Mouse (Mus musculus) regulatory T cell (primary cell): ENCODE data around the gene Lrat.

Experiments
- in situ Hi-C: fragments of 300-600 bp; cut with MboI, MseI; formaldehyde crosslinking; loops from one replicate; pipeline ENCODE4 v1.15.1; 2025; ENCODE audit warnings: high pct_unique_total_duplicates

Lrat gene

DNA sequence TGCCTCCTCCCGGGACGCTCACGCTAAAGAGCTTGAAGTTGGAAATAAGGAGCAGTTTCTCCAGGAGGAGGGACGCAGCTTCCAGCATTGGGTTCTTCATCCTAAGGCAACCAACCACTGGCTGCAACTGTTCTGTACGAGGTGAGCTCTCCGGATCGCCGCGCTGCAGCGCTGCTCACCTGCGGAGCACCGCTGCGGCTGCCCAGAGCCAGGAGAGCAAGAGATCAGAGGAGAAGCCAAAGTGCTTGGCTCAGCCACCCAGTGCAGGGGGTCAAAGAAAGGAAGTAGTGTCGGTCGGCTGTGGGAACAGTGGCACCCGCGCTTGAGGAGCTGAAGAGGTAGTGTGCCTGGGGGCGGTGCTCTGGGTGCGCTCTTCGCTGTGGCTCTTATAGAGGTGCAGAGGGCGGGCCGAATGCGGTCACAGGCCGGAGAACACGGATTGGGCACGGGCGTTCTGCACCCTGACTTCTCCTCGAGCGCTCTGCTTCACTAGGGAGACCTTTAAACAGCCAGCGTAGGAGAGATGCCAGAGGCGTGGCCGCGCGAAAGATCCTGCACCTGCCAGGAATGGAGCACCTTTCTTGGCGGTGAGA, at the start of gene Lrat:
Lrat (minus strand) TSS at position 361 of the 593 bp plus-strand sequence.
- in situ Hi-C loops, result no loop called here

DNA sequence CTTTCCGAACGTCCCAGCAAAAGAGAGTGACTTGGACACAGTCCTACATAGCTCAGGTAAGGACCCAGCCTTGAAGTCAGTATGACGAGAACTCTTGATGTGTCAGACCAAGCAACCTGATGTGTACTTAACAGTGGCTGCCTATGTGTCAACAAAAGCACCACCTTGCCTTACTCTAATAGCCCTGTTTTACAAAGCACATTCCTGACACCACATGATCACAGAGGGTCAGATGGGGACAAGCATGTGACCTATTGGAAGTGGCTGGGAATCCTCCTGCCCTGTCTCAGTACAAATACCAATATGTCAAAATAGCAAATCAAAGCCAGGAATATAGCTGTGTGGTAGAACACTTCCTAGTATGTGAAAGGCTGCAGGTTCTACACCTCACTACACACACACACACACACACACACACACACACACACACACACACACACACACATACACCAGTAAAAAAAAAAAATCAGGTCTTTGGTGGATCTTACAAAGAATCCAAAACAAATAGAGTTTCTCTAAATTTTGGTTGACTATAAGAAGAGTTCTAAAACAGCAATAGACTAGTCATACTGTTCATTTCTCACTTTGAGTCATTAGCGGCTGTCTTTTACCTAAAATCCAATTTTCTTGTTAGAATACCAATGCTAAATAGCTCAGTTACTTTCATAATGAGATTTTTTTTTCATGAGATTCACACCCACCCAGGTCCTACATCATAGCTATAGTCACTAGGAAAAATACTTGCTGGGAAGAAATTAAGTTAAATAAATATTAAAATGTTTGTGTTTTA, 48.6 kb upstream of the Lrat start:
- in situ Hi-C loops, result no loop called here

DNA sequence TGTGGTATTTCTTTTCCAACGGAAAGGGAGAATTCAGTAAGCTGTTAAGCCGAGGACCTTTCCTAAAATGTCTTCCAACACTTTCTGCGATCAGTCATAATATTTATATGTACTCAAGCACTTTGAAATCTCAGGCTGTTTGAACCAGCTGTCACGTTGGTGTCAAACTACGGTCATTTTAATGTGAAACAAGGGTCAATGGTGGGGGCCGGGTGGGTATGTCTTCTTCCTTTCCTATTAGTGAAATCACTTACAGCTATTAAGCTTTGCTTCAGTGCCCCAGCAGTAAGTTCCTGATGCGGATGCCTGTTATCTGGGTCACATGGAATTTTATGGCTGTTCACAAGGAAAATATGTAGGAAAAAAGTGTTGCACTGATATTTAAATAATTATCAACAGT, 46.9 kb upstream of the Lrat start:
- in situ Hi-C loops, result no loop called here

DNA sequence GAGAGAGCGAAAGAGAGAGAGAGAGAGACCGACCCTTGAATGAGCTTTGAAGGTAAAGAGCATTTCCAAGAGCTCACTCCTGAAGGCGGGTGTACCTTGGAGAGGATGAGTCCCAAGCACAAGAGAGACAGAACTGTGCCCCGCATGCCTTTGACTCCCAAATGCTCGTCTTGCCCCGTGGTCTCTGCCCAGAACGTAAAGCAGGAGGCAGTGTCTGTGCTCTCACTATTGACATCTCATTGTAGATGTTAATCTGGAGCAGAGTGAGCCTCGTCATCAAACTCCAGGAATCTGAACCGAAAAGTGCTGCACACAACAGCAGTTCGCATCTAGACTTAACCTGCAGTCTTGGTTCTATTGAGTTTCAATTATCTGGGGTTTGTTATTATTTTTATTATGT, 46.4 kb upstream of the Lrat start:
- in situ Hi-C loops, result no loop called here

DNA sequence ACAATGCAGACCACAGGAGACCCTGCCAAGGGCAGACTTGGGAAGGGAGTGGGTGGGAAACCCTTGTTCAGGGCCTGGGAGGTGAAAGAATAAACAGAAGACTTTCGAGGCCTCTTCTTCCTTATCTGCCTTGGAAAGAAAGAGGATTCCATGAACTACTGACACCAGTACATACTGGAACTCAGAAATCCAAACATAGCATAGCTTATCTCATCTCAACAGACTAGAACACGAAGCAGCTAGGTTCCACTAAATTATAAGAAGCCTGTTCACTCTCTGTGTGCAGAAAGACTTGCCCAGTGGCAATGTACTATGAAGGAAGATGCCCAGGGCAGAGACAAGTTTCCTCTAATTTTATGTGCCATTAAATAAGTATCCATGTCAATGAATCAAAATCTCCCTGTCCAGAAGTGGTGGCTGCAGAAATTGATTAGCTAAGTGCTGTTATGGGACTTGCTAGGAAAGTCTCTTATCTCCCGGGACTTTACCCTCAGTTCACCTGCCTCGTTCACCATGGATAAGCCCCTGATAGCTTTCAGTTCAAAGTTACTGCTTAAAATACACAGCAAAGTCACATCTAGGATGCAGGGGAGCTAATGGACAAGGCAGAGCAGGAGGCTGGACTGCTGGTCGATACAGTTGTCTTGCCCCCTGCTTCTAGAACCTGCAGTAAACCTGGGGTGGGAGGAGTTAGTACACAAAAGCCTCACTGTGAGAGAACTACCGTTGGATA, 42.8 kb upstream of the Lrat start:
- in situ Hi-C loops, result no loop called here

DNA sequence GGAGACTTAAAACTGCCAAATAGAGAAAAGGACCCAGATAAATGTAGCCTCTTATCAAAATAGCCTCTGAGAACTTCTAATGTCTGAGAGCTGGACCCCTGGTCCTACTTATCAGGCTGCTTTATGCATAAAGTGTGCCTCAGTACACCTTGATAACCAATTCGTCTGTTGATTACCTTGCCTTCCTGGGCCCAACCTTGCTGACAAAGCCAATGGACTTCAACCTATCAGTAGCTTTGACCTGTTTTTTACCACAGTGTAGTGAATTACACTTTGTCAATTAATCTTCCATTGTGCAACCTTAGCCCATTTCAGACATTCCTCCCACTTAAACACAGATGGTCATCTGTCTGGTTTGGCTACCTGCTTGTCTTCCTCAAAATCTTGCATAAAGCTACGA, 24.1 kb upstream of the Lrat start:
- in situ Hi-C loops, result no loop called here

DNA sequence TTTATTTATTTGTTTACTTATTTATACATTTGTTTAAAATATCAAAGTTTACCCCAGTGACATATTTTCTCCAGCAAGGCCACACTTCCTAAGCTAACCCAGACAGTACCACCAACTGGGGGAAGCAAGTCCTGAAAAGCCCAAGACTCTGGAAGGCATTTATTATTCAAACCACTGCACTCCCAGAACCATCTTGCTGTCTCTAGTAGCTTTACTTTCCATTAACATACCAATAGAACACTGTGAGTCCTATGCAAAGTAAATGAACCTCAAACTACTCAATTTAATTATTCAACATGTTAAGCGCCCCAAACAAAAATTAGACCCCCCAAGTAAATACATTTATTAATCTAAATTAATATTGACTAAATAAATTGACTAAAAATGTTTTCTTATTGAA, 11.9 kb upstream of the Lrat start:
- in situ Hi-C loops, result no loop called here

DNA sequence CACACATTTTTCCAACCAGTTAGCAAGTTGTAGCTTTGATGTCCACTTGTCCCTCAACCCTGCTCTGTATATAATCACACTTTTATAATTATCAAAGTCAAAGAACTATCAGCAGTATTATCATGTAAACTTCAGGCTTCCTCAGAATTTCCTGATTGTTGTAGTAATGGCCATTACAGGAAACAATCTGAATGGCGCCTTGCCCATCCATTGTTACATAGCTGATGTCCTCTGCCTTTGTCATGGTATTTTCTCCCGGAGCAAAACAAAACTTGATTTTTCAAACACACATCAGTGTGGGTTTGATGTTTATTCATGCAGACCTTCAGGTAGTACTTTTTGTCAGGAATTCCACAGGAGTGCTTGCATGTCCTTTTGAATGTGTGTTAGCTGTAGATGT, 4.9 kb upstream of the Lrat start:
- in situ Hi-C loops, result no loop called here

DNA sequence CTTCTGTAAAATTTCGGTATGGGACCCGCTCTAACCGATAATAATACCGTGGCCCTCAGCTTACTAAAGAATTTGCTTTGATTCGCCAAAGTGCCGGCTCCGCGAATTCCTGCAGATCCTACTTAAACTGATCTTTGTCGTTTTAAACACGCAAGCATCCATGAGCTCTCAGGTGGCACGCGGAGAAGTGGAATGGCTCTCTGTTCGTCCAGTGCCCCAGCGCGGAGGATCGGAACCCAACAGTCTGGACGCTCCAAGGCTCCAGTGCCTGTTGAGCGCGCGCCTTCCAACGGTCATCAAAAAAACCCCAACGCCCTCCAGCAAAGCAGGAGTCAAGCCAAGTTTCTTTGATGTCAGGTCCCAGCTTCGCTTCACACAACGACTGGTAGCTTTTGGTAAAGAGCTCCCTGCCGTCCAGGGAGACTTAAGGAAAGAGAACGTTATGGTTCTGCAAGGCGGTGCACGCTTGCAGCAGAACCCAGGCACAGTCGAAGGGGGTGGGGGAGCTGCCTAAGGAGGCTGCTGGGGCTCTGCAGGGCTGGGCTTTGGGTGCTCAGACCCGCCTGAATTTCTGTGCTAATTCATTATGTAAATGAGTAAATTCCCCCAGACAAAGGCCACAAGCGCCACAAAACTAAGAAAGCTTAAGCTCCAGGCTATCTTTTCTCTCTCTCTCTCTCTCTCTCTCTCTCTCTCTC, 587 bp upstream of the Lrat start:
- in situ Hi-C loops, result no loop called here

DNA sequence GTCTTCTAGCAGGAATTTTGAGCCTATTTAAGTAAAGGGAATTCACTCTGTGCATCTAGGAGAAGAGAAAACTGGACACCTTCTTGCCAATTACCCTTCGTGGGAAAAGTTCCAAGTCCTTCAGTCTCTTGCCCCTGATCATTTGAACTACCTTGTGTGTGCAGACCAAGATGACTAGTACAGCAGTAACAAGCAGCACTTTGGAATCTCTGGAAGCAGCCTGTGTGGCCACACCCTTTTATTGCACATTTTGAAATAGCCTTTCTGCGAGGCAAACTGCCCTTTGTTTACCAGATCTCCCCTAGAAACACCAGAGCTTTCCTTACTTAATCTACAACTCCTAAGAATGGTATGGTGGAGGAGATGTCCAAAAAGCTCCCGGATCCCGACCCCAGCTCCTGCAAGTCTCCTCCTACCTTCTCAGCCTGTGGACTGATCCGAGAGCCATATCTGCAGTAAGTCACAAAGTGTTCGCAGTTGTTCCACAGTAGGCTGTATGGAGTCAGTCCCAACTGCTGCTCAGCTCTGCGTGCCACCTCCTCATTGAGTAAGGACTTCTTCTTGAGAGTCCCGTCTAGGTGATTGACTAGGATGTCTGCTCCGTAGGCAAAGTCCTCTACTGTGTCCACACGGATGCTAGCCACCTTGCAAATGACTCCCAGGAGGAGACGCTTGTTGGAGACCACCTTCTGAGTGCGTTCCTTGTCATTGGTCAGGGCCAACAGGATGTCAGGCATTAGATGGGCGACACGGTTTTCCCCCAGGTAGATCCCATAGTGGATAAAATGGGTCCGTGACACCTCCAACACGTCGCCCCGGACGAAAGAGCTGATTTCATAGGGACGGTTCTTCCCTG, 788 bp downstream of the Lrat start:
- in situ Hi-C loops, result no loop called here

DNA sequence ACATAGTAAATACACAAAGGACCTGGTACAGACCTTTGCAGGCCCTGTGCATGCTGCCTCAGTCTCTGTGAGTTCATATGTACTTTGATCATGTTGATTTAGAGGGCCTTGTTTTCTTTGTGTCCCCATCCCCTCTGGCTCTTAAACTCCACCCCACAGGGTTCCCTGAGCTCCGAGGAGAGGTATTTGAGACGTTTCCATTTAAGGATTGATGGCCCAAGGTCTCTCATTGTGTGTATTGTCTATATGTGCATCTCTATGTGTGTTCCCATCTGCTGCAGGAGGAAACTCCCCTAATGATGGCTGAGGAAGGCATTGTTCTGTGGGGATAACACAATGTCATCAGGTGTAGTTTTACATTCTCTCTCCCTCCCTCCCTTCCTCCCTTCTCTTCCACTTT, 14.9 kb downstream of the Lrat start:
- in situ Hi-C loops, result no loop called here

DNA sequence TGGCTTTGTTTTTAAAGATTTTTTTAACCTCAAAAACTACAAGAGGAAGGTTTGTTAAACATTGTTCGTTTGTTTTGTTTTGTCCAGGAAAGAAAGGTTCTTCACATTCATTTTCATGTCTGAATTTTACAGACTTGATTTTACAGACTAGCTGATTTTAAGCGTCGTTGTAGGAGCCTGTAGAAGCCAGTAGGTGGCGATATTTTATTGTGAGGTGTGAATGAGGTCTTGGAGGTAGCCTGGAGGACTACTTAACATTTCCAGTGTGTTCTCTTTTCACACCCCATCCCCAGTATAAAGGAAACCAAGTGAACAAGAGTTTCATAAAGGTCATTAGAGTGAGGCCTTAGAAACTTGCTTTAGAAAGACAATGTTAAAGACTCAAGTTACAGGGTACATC, 26.5 kb downstream of the Lrat start:
- in situ Hi-C loops, result no loop called here

DNA sequence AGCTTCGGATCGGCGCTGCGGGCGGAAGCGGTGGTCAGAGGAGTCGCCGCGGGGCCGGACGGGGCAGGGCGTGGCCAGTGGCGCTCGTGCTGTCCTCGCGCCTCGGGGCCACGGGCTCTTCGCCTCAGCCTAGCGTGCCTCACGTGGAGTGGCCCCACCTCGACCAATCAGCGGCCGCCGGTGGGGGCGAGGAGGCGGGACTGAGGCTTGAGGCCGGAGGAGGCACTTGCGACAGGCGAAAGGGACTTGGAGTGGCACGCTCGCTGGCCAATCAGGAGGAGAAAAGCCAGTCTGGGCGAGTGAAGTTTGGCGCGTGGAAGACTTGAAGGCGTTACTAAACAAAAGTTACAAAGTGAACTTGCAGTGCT, 27.4 kb downstream of the Lrat start, which contains the start of gene Rbm46:
Rbm46 (minus strand) TSS at position 112 of the 368 bp plus-strand sequence.
- in situ Hi-C loops, result no loop called here

DNA sequence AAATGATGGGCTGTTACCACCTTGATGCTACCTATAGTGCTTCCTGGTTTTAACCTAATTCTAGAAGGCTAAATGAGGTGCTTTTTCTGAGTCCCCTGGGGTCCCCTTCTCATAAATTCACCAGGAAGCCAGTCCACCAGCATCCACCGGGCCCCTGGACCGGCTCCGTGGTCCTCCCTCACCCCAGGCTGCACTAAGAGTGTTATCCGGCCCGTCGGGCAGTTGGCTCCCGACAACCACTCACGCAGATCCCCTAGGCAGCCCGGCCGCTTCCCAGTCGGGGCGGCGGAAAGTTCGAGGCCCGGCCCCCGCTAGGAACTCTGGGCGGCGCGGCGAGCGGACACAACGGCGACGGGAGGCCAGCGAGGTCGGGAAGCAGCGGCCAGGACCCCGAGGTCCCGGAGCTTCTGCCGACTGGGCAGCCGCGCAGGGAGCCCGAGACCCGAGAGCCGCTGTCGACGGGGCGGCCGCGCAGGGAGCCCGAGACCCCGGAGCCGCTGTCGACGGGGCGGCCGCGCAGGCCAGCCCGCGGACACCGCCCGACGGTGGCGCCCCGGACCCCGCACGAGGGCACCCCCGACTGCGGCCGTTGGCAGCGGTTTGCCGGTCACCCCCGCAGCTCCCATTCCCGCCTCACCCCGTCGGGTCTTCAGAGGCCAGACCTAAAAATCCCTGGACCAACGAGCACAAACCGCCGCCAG, 28.0 kb downstream of the Lrat start:
- in situ Hi-C loops, result no loop called here

DNA sequence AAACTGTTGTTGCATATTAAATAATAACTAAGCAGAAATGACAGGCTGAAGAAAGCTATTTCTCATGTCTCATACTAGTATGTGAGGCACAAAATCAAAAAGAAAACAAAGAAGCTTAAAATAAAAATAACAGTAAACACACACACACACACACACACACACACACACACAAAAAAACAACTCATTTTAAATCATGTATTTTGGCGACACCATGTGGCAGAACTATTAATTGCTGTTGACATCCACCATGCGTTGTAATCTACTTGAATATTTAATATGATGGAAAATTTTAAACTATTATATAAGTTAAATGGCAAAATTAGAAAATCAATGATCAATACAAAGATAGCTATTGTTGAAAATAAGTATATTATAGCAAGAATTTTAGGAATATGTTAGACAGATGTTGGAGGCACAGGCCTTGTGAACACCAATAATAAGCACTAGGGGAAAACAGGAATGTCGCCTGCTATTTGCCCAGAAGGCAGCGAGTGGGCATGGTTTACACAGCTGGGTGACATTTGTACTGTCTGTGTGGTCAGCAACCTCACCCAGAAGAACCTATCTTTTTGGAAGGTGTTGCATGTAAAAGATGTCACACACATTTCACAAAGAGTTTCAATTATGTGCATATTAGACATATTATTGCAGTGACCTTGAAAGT, 46.2 kb downstream of the Lrat start:
- in situ Hi-C loops, result loop anchor here (25.0 kb wide), 2 partner anchors 645 to 870 kb away; partner anchors contain the start of genes Asic5 and Tdo2
